Mouse (Mus musculus) spleen, adult 2 months (tissue): ENCODE results near the gene Wwtr1. TPM values are rescaled to one million over a fixed set of nuclear protein-coding genes. Genes with fewer than 3 reads are reported as not detected.

Experiments used
- DNase-seq, 2 experiments: peaks; one replicate each; pipeline versions ENCODE4 v3.0.0 to v3.0.0-alpha.2; 2012 to 2021; ENCODE audit warnings: low spot score in 2 of 2, low read depth in 1 of 2
- H3K27ac ChIP-seq: fragments of 200-500 bp; 2 replicates; pipeline ENCODE4 v1.5.1; 2012; ENCODE audit warnings: low read length, inconsistent platforms; ENCODE audit not compliant: insufficient read depth
- H3K27me3 ChIP-seq: fragments of 200-500 bp; 2 replicates; pipeline ENCODE4 v1.6.1; 2012; ENCODE audit warnings: mild to moderate bottlenecking, moderate library complexity, low read length, inconsistent platforms; ENCODE audit not compliant: control insufficient read depth, insufficient read depth
- H3K36me3 ChIP-seq: fragments of 200-500 bp; 2 replicates; pipeline ENCODE4 v1.6.1; 2012; ENCODE audit warnings: mild to moderate bottlenecking, low read length, inconsistent platforms; ENCODE audit not compliant: control insufficient read depth, insufficient read depth
- H3K4me1 ChIP-seq: fragments of 200-500 bp; 2 replicates; pipeline ENCODE4 v1.6.1; 2011; ENCODE audit warnings: inconsistent platforms; ENCODE audit not compliant: control insufficient read depth, insufficient read depth, insufficient read length
- H3K4me3 ChIP-seq: fragments of 200-500 bp; 2 replicates; pipeline ENCODE4 v1.5.1; 2011; ENCODE audit warnings: mild to moderate bottlenecking, inconsistent platforms; ENCODE audit not compliant: insufficient read depth, insufficient read length; ENCODE audit errors: extremely low read depth
- CTCF ChIP-seq: fragments of 200-500 bp; IDR thresholded peaks from 2 replicates; pipeline ENCODE4 v1.5.1; 2011; ENCODE audit warnings: mild to moderate bottlenecking, inconsistent platforms; ENCODE audit not compliant: insufficient read depth, insufficient read length, insufficient replicate concordance; ENCODE audit errors: extremely low read depth
- POLR2A ChIP-seq: fragments of 200-500 bp; IDR thresholded peaks from 2 replicates; pipeline ENCODE4 v1.6.1; 2011; ENCODE audit warnings: low read depth, low read length, inconsistent platforms
- WGBS: fragments of 180-500 bp; shearing (Covaris S2); methylation state at CpG from one replicate; pipeline ENCODE4 v1.1.7; 2018; 5-methylcytosine and 5-hydroxymethylcytosine counted together
- polyA plus RNA-seq: library from polyadenylated mRNA; depleted of rRNA; stranded (reverse); fragments of >200 nt; gene quantifications from 2 replicates; pipeline ENCODE4 v1.2.3, GENCODE M21; 2012

The Wwtr1 gene
- polyA plus RNA-seq, 1 experiment: 3.8 TPM

DNA sequence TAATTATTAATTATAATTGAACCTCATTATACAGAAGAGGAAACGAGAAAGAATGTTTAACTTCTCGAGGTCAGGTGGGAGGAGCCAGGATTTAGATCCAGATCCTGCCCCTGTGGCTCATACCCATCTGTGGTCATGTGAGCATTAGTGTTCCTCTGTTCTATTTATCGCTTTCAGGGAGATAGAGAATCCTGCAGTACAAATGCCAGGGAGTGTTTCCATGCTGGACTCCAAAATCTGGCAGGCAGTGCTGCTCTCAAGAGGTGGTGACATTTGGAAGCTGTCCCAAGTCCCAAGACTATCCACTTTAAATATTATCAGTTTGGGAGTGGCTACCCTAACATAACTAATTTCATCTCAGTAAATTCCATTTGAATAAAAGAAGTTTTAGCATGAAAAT lies 144.0 kb downstream of the Wwtr1 start:
- TF ChIP-seq CTCF (no peak), POLR2A (no peak)
- H3K27me3 ChIP-seq: no peaks in the 10 kb centered on the region
- no peak overlapping the region for H3K27ac ChIP-seq
- H3K36me3 ChIP-seq: no peaks in the 10 kb centered on the region
- no peak for DNase-seq
- WGBS: 69% methylated on average over 3 of the region's 3 CpGs
- no peak overlapping the region for H3K4me3 ChIP-seq
- no peaks in the 10 kb centered on the region for H3K4me1 ChIP-seq

DNA sequence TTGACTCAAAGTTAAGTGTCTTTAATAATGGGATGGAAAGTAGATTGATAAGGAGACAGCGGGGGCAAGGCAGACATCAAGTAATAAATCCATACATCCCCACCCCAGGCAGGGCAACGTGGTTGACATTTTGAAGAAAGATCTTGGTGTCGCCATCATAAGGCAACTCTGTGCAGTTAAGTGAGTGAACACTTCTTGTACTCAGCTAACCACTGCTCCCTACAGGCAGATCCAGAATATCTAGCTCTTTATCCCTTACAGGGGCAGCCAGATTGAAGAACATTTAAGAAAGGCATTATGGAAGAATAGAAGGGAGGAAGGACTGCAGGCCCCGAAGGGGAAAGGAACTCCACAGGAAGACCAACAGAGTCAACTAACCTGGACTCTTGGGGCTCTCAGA lies 146.2 kb downstream of the Wwtr1 start:
- Histone ChIP-seq H3K4me1 (no peaks in the 10 kb centered on the region), H3K27ac (no peak overlapping the region), H3K36me3 (no peaks in the 10 kb centered on the region), H3K4me3 (no peak overlapping the region), H3K27me3 (no peaks in the 10 kb centered on the region)
- no peak for TF ChIP-seq POLR2A
- no peak for TF ChIP-seq CTCF
- no peak for DNase-seq
- WGBS: 61% methylated on average over 4 of the region's 4 CpGs

DNA sequence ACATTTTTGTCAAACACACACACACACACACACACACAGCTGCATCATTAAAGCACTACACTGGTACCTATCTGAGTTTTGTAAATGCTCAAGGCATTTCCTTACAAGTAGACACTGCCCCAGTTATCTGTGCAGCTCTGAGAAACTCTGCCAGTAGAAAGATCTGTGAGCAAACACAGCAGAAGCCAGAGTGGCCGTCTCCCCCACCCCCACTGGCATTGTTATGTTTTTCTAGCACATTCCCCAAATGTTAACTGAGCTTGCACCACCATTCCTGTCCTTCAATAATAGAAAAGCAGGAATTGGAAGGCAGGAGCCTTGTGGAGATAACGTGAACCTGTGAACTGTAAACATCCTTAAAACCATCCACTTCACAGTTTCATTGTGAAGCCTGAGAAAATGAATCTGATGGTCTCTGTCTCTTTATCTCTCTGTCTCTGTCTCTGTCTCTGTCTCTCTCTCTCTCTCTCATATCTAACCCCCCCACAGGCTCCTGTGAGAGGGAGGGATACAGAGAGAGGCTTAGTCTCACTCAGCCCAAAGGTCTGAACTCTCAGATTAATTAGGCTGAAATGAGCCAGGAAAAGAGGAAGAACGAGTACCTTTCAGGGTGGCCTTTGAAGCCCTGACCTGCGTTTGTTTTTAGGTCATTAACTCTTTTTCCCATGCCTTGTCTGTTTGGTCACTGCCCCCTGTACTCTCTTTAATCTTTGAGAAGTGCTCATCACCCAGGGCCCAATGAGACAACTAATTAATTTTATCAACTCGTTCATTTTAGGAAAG lies 146.8 kb downstream of the Wwtr1 start:
- TF ChIP-seq POLR2A (no peak), CTCF (no peak)
- WGBS: 41% methylated on average over 5 of the region's 5 CpGs
- H3K36me3 ChIP-seq: no peaks in the 10 kb centered on the region
- H3K27me3 ChIP-seq: no peaks in the 10 kb centered on the region
- no peaks in the 10 kb centered on the region for H3K4me1 ChIP-seq
- no peak overlapping the region for H3K27ac ChIP-seq
- H3K4me3 ChIP-seq: no peak overlapping the region
- no peak for DNase-seq

DNA sequence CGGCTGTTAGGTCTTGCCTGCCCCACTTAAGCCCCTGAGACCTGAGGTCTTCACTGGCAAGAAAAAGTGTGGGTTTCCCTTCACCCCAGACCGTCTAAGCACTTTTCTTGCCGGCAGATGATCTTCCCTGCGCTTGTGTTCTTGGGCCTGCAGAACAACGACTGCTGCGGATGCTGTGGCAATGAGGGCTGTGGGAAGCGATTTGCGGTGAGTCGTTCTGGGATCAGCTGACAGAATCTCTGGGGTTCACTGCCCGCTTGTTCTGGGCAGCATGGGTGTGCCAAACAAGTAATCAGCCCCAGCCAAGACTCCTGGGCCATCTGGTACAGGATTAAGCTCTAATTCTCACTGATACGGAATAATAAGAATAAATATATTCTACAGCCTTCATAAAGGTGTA lies 149.4 kb downstream of the Wwtr1 start:
- TF ChIP-seq CTCF (no peak), POLR2A (no peak)
- Histone ChIP-seq H3K4me1 (no peaks in the 10 kb centered on the region), H3K4me3 (no peak overlapping the region), H3K27me3 (no peaks in the 10 kb centered on the region), H3K36me3 (no peaks in the 10 kb centered on the region), H3K27ac (no peak overlapping the region)
- DNase-seq: no peak
- 86% methylated on average over 11 of the region's 11 CpGs for WGBS

DNA sequence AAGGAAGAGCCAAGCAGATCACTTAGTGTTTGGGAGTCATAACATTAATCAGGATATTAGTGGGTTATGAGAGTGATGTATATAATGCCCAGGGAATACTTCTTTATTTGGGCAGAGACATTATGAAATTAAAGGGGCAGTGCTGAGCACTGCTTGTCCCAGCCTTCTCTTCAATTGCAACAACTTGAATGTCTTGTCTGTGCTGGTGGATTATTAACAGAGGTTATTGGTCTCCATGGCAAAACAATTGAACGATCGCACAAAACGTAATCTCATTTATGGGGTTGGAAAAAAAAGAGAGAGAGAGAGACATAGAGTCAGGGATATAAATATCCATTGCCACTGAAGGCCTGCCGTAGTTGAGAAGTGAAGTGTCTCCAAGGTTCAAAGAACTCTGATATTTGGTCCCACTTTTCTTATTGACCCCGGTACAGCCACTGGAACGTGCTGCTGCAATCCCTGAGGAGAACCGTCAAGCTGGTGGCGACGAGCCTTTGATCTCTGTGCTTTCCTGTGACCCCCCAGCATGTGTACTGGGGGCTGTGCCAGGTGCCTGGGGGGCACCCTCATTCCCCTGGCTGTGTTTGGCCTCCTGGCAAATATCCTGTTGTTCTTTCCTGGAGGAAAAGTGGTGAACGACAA lies 150.5 kb downstream of the Wwtr1 start, which contains the start of gene Tm4sf4:
Tm4sf4 (plus strand) TSS at position 226 of the 642 bp plus-strand sequence.
- Histone ChIP-seq H3K4me1 (no peaks in the 10 kb centered on the region), H3K27me3 (no peaks in the 10 kb centered on the region), H3K27ac (no peak within 1 kb of the TSS), H3K36me3 (no peaks in the 10 kb centered on the region), H3K4me3 (no peak within 1 kb of the TSS)
- no peak for DNase-seq
- WGBS: 89% methylated on average over 10 of the region's 10 CpGs
- TF ChIP-seq POLR2A: no peak
- no peak for TF ChIP-seq CTCF

DNA sequence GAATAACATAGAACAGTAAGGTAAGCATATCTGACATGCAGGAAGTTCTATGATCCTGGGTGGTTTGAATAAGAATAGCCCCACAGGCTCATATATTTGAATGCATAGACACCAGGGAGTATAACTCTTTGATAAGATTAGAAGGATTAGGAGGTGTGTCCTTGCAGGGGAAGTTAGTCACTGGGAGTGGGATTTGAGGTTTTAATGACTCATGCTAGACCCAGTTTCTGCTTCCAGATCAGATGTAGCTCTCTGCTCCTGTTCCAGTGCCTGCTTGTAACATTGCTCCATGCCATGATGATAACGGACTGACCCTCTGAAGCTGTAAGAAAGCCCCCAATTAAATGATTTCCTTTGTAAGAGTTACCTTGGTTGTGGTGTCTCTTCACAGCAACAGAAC lies 155.1 kb downstream of the Wwtr1 start:
- Histone ChIP-seq H3K27ac (no peak overlapping the region), H3K4me1 (no peaks in the 10 kb centered on the region), H3K36me3 (no peaks in the 10 kb centered on the region), H3K27me3 (no peaks in the 10 kb centered on the region), H3K4me3 (no peak overlapping the region)
- 88% methylated on average over 1 of the region's 1 CpGs for WGBS
- TF ChIP-seq CTCF (no peak), POLR2A (no peak)
- DNase-seq: no peak

DNA sequence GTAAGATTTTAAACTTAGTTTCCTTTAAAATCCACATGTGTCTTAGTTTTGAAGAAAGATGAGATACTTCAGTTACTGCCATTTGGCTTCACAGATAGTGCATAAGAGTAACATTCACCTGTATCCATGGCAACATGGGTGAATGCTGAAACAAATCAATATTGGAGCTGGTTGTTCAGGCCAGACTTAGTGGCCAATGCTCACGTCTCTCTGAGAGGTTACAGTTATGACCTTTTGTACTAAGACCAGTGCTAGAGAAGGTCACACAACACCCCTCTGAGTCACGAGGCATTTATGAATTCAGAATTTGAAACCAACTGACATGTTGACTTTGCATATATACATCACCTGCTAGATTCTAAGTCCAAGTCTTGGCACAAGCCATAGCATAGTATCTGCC lies 155.5 kb downstream of the Wwtr1 start:
- no peaks in the 10 kb centered on the region for H3K36me3 ChIP-seq
- H3K27ac ChIP-seq: no peak overlapping the region
- DNase-seq: no peak
- WGBS: 82% methylated on average over 2 of the region's 2 CpGs
- H3K4me3 ChIP-seq: no peak overlapping the region
- H3K27me3 ChIP-seq: no peaks in the 10 kb centered on the region
- H3K4me1 ChIP-seq: no peaks in the 10 kb centered on the region
- TF ChIP-seq POLR2A (no peak), CTCF (no peak)
